Mouse (Mus musculus) hindbrain, embryonic 10.5 days (tissue): ENCODE data around the gene Gm28044. TPM values are rescaled to one million over a fixed set of nuclear protein-coding genes. Genes with fewer than 3 reads are reported as not detected.
A peak's percentile ranks its signal among the peaks of the same experiment; 100 is the strongest.
"Not testable (repeated sequence)": the region's sequence is repeated elsewhere in the genome, so short reads cannot be mapped to it uniquely, and the experiment has no call there.

Experiments used
- DNase-seq: peaks from one replicate; pipeline ENCODE4 v3.0.0-alpha.2; 2017; ENCODE audit warnings: low spot score
- H3K27ac ChIP-seq: fragments of 300-500 bp; sonication (generic); 2 replicates; pipeline ENCODE4 v1.5.1; 2016; ENCODE audit warnings: mild to moderate bottlenecking, moderate library complexity
- H3K27me3 ChIP-seq: fragments of 300-500 bp; sonication (generic); 2 replicates; pipeline ENCODE4 v1.6.1; 2016; ENCODE audit warnings: mild to moderate bottlenecking; ENCODE audit not compliant: poor library complexity, insufficient read depth, severe bottlenecking
- H3K36me3 ChIP-seq: fragments of 300-500 bp; sonication (generic); 2 replicates; pipeline ENCODE4 v1.6.1; 2016; ENCODE audit warnings: mild to moderate bottlenecking, moderate library complexity
- H3K4me1 ChIP-seq: fragments of 300-500 bp; sonication (generic); replicated peaks from 2 replicates; pipeline ENCODE4 v1.6.1; 2016; ENCODE audit warnings: mild to moderate bottlenecking
- H3K4me3 ChIP-seq: fragments of 300-500 bp; sonication (generic); 2 replicates; pipeline ENCODE4 v1.5.1; 2016; ENCODE audit warnings: mild to moderate bottlenecking, moderate library complexity
- H3K9me3 ChIP-seq: fragments of 300-500 bp; sonication (generic); 2 replicates; pipeline ENCODE4 v1.6.1; 2016; ENCODE audit warnings: mild to moderate bottlenecking, moderate library complexity
- WGBS: fragments of 180-500 bp; shearing (Covaris S2); methylation state at CpG from one replicate; pipeline ENCODE4 v1.1.7; 2016; 5-methylcytosine and 5-hydroxymethylcytosine counted together
- polyA plus RNA-seq: library from polyadenylated mRNA; unstranded; fragments of >200 nt; fragmentation: Nextera tagmentation; extraction: Ambion mirVana; gene quantifications from 2 replicates; pipeline ENCODE4 v1.2.1, GENCODE M21; 2016

The Gm28044 gene
- polyA plus RNA-seq = not detected in 2 replicates

- Histone ChIP-seq H3K9me3 (no peaks in the 10 kb centered on the region), H3K4me1 (peaks cover 14% of the 10 kb centered on the region), H3K4me3 (peak within 1 kb of the TSS; percentile 67), H3K36me3 (no peaks in the 10 kb centered on the region), H3K27ac (peak within 1 kb of the TSS; percentile 86), H3K27me3 (no peaks in the 10 kb centered on the region)
- DNase-seq = peak; percentile 83
- under 1% methylated on average over 15 of the region's 15 CpGs for WGBS
These were observed at the start of gene Gm28044, which contains the start of gene Zfp953 for GRCm38 (mm10) chr13:67360131-67360744. TSS of gene Gm28044 (minus strand) at chr13:67360536. TSS of gene Zfp953 (minus strand) at chr13:67360605.

- 3% methylated on average over 16 of the region's 16 CpGs for WGBS
- Histone ChIP-seq H3K27ac (peak within 1 kb of the TSS; percentile 79), H3K4me3 (peak within 1 kb of the TSS; percentile 69)
- peak; percentile 69 for DNase-seq
- H3K27me3 ChIP-seq, H3K4me1 ChIP-seq, H3K9me3 ChIP-seq, H3K36me3 ChIP-seq: not testable (repeated sequence)
These were observed 39.0 kb upstream of the Gm28044 start, which contains the start of gene Zfp429 for GRCm38 (mm10) chr13:67399183-67399903. TSS of gene Zfp429 (minus strand) at chr13:67399819.

GRCm38 (mm10) chr13:67376255-67376654 lies 15.9 kb upstream of the Gm28044 start:
- DNase-seq, H3K9me3 ChIP-seq, H3K4me3 ChIP-seq, H3K4me1 ChIP-seq, H3K36me3 ChIP-seq, H3K27ac ChIP-seq, H3K27me3 ChIP-seq: not testable (repeated sequence)
- WGBS = 68% methylated on average over 3 of the region's 3 CpGs

GRCm38 (mm10) chr13:67375050-67375911 lies 14.9 kb upstream of the Gm28044 start, which contains the start of the genes Gm28041 and Zfp456:
TSS of gene Gm28041 (minus strand) at chr13:67375733.
TSS of gene Zfp456 (minus strand) at chr13:67375810.
- H3K4me1 ChIP-seq, H3K36me3 ChIP-seq, H3K27me3 ChIP-seq, H3K9me3 ChIP-seq: not testable (repeated sequence)
- peak within 1 kb of the TSS; percentile 40; the same call in 1 of the 2 replicates for H3K27ac ChIP-seq
- peak; percentile 59 for DNase-seq
- H3K4me3 ChIP-seq = peak within 1 kb of the TSS; percentile 51
- WGBS = 24% methylated on average over 15 of the region's 15 CpGs

DNA sequence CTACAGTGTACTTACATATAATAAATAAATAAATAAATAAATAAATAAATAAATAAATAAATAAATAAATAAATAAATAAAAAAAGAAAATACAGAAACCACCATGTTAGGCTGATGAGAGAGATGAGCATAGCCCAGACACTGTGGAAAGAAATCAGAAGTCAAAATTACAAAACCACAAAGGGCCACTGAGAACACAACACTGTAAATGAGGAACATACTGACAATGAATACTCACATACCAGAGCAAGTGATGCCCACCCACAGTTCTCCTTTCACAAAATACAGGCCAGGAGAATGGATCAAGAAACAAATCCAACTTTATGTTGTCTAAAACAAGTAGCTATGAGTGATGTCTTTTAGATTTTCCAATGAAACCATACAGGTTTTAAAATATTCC lies 8.5 kb downstream of the Gm28044 start:
- no peak for DNase-seq

DNA sequence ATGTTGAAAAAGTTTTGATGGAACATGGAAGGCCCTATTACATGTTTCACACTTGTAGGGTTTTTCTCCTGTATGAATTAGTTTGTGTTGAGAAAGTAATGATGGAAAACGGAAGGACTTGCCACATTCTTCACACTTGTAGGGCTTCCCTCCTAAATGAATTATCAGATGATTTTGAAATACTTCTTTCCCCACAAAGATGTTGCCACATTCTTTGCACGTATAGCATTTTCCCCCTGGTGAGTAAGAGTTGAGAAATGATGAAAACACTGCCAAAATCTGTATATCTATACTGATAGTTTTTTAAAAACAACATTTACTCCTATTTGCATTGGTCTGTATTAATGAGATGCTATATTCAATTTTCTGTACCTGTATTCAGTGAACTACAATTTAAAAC lies 16.9 kb downstream of the Gm28044 start:
- no peaks in the 10 kb centered on the region for H3K27me3 ChIP-seq
- no peak for DNase-seq
- no peak overlapping the region for H3K27ac ChIP-seq
- H3K4me1 ChIP-seq = no peaks in the 10 kb centered on the region
- WGBS = 89% methylated on average over 2 of the region's 2 CpGs
- H3K9me3 ChIP-seq = no peaks in the 10 kb centered on the region
- H3K4me3 ChIP-seq = no peak overlapping the region
- H3K36me3 ChIP-seq = peaks cover 9% of the 10 kb centered on the region; the same call in 1 of the 2 replicates

More for the DNA sequence above, 8.5 kb downstream of the Gm28044 start:
- H3K4me1 ChIP-seq = no peaks in the 10 kb centered on the region
- H3K4me3 ChIP-seq = no peak overlapping the region
- H3K36me3 ChIP-seq = no peaks in the 10 kb centered on the region
- H3K27me3 ChIP-seq = no peaks in the 10 kb centered on the region
- no peak overlapping the region for H3K27ac ChIP-seq
- H3K9me3 ChIP-seq = no peaks in the 10 kb centered on the region

DNA sequence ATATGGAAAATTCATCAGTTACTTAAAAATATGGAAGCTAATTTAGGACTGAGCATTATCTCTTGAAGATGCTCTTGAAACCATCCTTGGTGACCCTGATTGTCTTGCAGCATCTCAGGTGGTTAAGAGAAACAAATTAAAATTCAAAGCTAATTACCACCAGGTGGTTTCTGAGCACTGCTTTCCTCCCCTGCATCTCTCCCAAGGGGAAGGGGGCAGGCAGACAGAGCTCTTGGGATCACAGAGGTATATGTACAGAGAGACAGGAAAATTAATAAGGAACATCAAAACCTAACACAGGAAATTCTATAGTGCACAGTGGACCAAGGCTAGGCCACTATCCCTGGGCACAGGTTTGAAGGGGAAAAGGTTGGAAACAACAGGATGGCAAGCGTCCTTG lies 27.5 kb downstream of the Gm28044 start:
- Histone ChIP-seq H3K4me3 (peak overlapping the region; percentile 64), H3K27me3 (no peaks in the 10 kb centered on the region), H3K4me1 (peaks cover 10% of the 10 kb centered on the region), H3K9me3 (no peaks in the 10 kb centered on the region), H3K27ac (peak overlapping the region; percentile 76), H3K36me3 (no peaks in the 10 kb centered on the region)
- WGBS = 75% methylated on average over 1 of the region's 1 CpGs
- DNase-seq = peak; percentile 2

- peak within 1 kb of the TSS; percentile 76 for H3K27ac ChIP-seq
- 21% methylated on average over 17 of the region's 17 CpGs for WGBS
These were observed 28.2 kb downstream of the Gm28044 start, which contains the start of gene Zfp595 for GRCm38 (mm10) chr13:67332019-67332724. TSS of gene Zfp595 (minus strand) at chr13:67332570.

GRCm38 (mm10) chr13:67306718-67307117 lies 53.6 kb downstream of the Gm28044 start:
- peak overlapping the region; percentile 75 for H3K4me3 ChIP-seq
- peak overlapping the region; percentile 84 for H3K27ac ChIP-seq
- WGBS = 35% methylated on average over 5 of the region's 5 CpGs
- no peak for DNase-seq
- H3K4me1 ChIP-seq = peaks cover 7% of the 10 kb centered on the region; the same call in 1 of the 2 replicates
- no peaks in the 10 kb centered on the region for H3K36me3 ChIP-seq
- no peaks in the 10 kb centered on the region for H3K27me3 ChIP-seq
- H3K9me3 ChIP-seq = 0 out of 2 replicates have a peak, but pooled peaks cover 3% of the 10 kb centered on the region

More at GRCm38 (mm10) chr13:67332019-67332724, 28.2 kb downstream of the Gm28044 start, which contains the start of gene Zfp595:
- Histone ChIP-seq H3K9me3 (no peaks in the 10 kb centered on the region), H3K4me1 (peaks cover 10% of the 10 kb centered on the region), H3K27me3 (no peaks in the 10 kb centered on the region), H3K36me3 (no peaks in the 10 kb centered on the region), H3K4me3 (peak within 1 kb of the TSS; percentile 64)
- peak; percentile 67 for DNase-seq

- 11% methylated on average over 16 of the region's 16 CpGs for WGBS
- Histone ChIP-seq H3K4me1 (peaks cover 7% of the 10 kb centered on the region; the same call in 1 of the 2 replicates), H3K27me3 (no peaks in the 10 kb centered on the region), H3K27ac (peak within 1 kb of the TSS; percentile 84), H3K36me3 (no peaks in the 10 kb centered on the region), H3K4me3 (peak within 1 kb of the TSS; percentile 75), H3K9me3 (no peaks in the 10 kb centered on the region)
- DNase-seq = peak; percentile 84
These were observed 54.3 kb downstream of the Gm28044 start, which contains the start of gene Zfp457 for GRCm38 (mm10) chr13:67305822-67306672. TSS of gene Zfp457 (minus strand) at chr13:67306485.

GRCm38 (mm10) chr13:67278314-67278713 lies 82.0 kb downstream of the Gm28044 start, which contains the start of gene Zfp458:
TSS of gene Zfp458 (minus strand) at chr13:67278466.
- Histone ChIP-seq H3K4me3 (no peak within 1 kb of the TSS), H3K36me3 (no peaks in the 10 kb centered on the region), H3K27ac (no peak within 1 kb of the TSS), H3K27me3 (no peaks in the 10 kb centered on the region), H3K9me3 (no peaks in the 10 kb centered on the region), H3K4me1 (no peaks in the 10 kb centered on the region)
- DNase-seq = no peak
- WGBS = 52% methylated on average over 7 of the region's 7 CpGs
